Mouse (Mus musculus): ENCODE results near the gene Fgfr3. TPM values are rescaled to one million over a fixed set of nuclear protein-coding genes. Genes with fewer than 3 reads are reported as not detected.

Gene Fgfr3
- polyA plus RNA-seq, 1 experiment from 2014 or later = 68.0 TPM

GRCm38 (mm10) chr5:33684932-33685331 lies 36.5 kb upstream of the Fgfr3 start:
- Histone ChIP-seq H3K4me1 (ENCODE audit: control insufficient read depth, insufficient read depth, low read length) (peaks cover 21% of the 10 kb centered on the region), H3K4me3 (ENCODE audit: low read depth, low read length) (no peak overlapping the region), H3K9ac (ENCODE audit: low read length) (no peak overlapping the region), H3K9me3 (ENCODE audit: control insufficient read depth, low read length) (no peaks in the 10 kb centered on the region), H3K4me2 (no peak overlapping the region), H3K27ac (ENCODE audit: low read depth, low read length) (no peak overlapping the region), H3K36me3 (ENCODE audit: control insufficient read depth, insufficient read depth, low read length) (no peaks in the 10 kb centered on the region), H3K27me3 (ENCODE audit: control insufficient read depth, insufficient read depth, low read length) (peaks cover 14% of the 10 kb centered on the region)
- ATAC-seq (ENCODE audit: low FRiP score) (no peak), DNase-seq (ENCODE audit: low spot score, missing footprints) (no peak)
- WGBS = 93% methylated on average over 4 of the region's 4 CpGs

- no peak for DNase-seq (ENCODE audit: low spot score, missing footprints)
- ATAC-seq (ENCODE audit: low FRiP score) = no peak
- peaks cover 23% of the 10 kb centered on the region for H3K27me3 ChIP-seq (ENCODE audit: control insufficient read depth, insufficient read depth, low read length)
- H3K4me2 ChIP-seq = no peak overlapping the region
- no peak overlapping the region for H3K4me3 ChIP-seq (ENCODE audit: low read depth, low read length)
- no peaks in the 10 kb centered on the region for H3K36me3 ChIP-seq (ENCODE audit: control insufficient read depth, insufficient read depth, low read length)
- H3K4me1 ChIP-seq (ENCODE audit: control insufficient read depth, insufficient read depth, low read length) = peaks cover 34% of the 10 kb centered on the region
- H3K9ac ChIP-seq (ENCODE audit: low read length) = no peak overlapping the region
- H3K9me3 ChIP-seq (ENCODE audit: control insufficient read depth, low read length) = no peaks in the 10 kb centered on the region
- H3K27ac ChIP-seq (ENCODE audit: low read depth, low read length) = no peak overlapping the region
- WGBS = 87% methylated on average over 4 of the region's 4 CpGs
Observed at GRCm38 (mm10) chr5:33687142-33687541, 34.3 kb upstream of the Fgfr3 start.

- Histone ChIP-seq H3K4me3 (ENCODE audit: low read depth, low read length) (no peak overlapping the region), H3K9me3 (ENCODE audit: control insufficient read depth, low read length) (no peaks in the 10 kb centered on the region), H3K4me2 (no peak overlapping the region), H3K27ac (ENCODE audit: low read depth, low read length) (peak overlapping the region; percentile 55; the same call in 1 of the 2 replicates), H3K4me1 (ENCODE audit: control insufficient read depth, insufficient read depth, low read length) (peaks cover 46% of the 10 kb centered on the region), H3K9ac (ENCODE audit: low read length) (peak overlapping the region; percentile 24), H3K27me3 (ENCODE audit: control insufficient read depth, insufficient read depth, low read length) (peaks cover 33% of the 10 kb centered on the region), H3K36me3 (ENCODE audit: control insufficient read depth, insufficient read depth, low read length) (no peaks in the 10 kb centered on the region)
- peak; percentile 92 for DNase-seq (ENCODE audit: low spot score, missing footprints)
- ATAC-seq (ENCODE audit: low FRiP score) = no peak
- WGBS = 46% methylated on average over 14 of the region's 14 CpGs
Observed at GRCm38 (mm10) chr5:33688278-33689220, 32.9 kb upstream of the Fgfr3 start.

- 19% methylated on average over 20 of the region's 20 CpGs for WGBS
- DNase-seq (ENCODE audit: low spot score, missing footprints) (peak; percentile 93), ATAC-seq (ENCODE audit: low FRiP score) (peak; percentile 85)
- peak overlapping the region; percentile 23 for H3K4me2 ChIP-seq
- H3K27me3 ChIP-seq (ENCODE audit: control insufficient read depth, insufficient read depth, low read length) = peaks cover 39% of the 10 kb centered on the region
- no peaks in the 10 kb centered on the region for H3K36me3 ChIP-seq (ENCODE audit: control insufficient read depth, insufficient read depth, low read length)
- no peak overlapping the region for H3K4me3 ChIP-seq (ENCODE audit: low read depth, low read length)
- H3K9ac ChIP-seq (ENCODE audit: low read length) = peak overlapping the region; percentile 34; the same call in 1 of the 2 replicates
- H3K27ac ChIP-seq (ENCODE audit: low read depth, low read length) = peak overlapping the region; percentile 41; the same call in 1 of the 2 replicates
- H3K9me3 ChIP-seq (ENCODE audit: control insufficient read depth, low read length) = no peaks in the 10 kb centered on the region
- H3K4me1 ChIP-seq (ENCODE audit: control insufficient read depth, insufficient read depth, low read length) = peaks cover 46% of the 10 kb centered on the region
Observed at GRCm38 (mm10) chr5:33689221-33689844, 32.1 kb upstream of the Fgfr3 start.

GRCm38 (mm10) chr5:33689852-33690645 lies 31.4 kb upstream of the Fgfr3 start:
- peak overlapping the region; percentile 34; the same call in 1 of the 2 replicates for H3K9ac ChIP-seq (ENCODE audit: low read length)
- H3K36me3 ChIP-seq (ENCODE audit: control insufficient read depth, insufficient read depth, low read length) = no peaks in the 10 kb centered on the region
- WGBS = 80% methylated on average over 11 of the region's 11 CpGs
- peak overlapping the region; percentile 23; the same call in 1 of the 2 replicates for H3K4me2 ChIP-seq
- H3K27me3 ChIP-seq (ENCODE audit: control insufficient read depth, insufficient read depth, low read length) = peaks cover 39% of the 10 kb centered on the region
- peak overlapping the region; percentile 41; the same call in 1 of the 2 replicates for H3K27ac ChIP-seq (ENCODE audit: low read depth, low read length)
- ATAC-seq (ENCODE audit: low FRiP score) (no peak), DNase-seq (ENCODE audit: low spot score, missing footprints) (no peak)
- peaks cover 53% of the 10 kb centered on the region for H3K4me1 ChIP-seq (ENCODE audit: control insufficient read depth, insufficient read depth, low read length)
- H3K9me3 ChIP-seq (ENCODE audit: control insufficient read depth, low read length) = no peaks in the 10 kb centered on the region
- H3K4me3 ChIP-seq (ENCODE audit: low read depth, low read length) = no peak overlapping the region

- ATAC-seq (ENCODE audit: low FRiP score) = no peak
- H3K4me2 ChIP-seq = peak overlapping the region; percentile 22; the same call in 1 of the 2 replicates
- WGBS = 3% methylated on average over 24 of the region's 24 CpGs
- H3K4me3 ChIP-seq (ENCODE audit: low read depth, low read length) = peak overlapping the region; percentile 6; the same call in 1 of the 2 replicates
- no peaks in the 10 kb centered on the region for H3K36me3 ChIP-seq (ENCODE audit: control insufficient read depth, insufficient read depth, low read length)
- H3K9ac ChIP-seq (ENCODE audit: low read length) = peak overlapping the region; percentile 45
- peaks cover 47% of the 10 kb centered on the region for H3K27me3 ChIP-seq (ENCODE audit: control insufficient read depth, insufficient read depth, low read length)
- H3K27ac ChIP-seq (ENCODE audit: low read depth, low read length) = peak overlapping the region; percentile 69
- H3K4me1 ChIP-seq (ENCODE audit: control insufficient read depth, insufficient read depth, low read length) = peaks cover 76% of the 10 kb centered on the region
- no peaks in the 10 kb centered on the region for H3K9me3 ChIP-seq (ENCODE audit: control insufficient read depth, low read length)
- peak; percentile 94 for DNase-seq (ENCODE audit: low spot score, missing footprints)
Observed at GRCm38 (mm10) chr5:33692393-33692792, 29.1 kb upstream of the Fgfr3 start.

GRCm38 (mm10) chr5:33694461-33694847 lies 27.0 kb upstream of the Fgfr3 start:
- no peak overlapping the region for H3K4me3 ChIP-seq (ENCODE audit: low read depth, low read length)
- WGBS = 25% methylated on average over 9 of the region's 9 CpGs
- H3K4me2 ChIP-seq = peak overlapping the region; percentile 59; the same call in 1 of the 2 replicates

GRCm38 (mm10) chr5:33694848-33695717 lies 26.4 kb upstream of the Fgfr3 start:
- H3K27me3 ChIP-seq (ENCODE audit: control insufficient read depth, insufficient read depth, low read length) = peaks cover 60% of the 10 kb centered on the region
- DNase-seq (ENCODE audit: low spot score, missing footprints) = peak; percentile 96
- 1% methylated on average over 66 of the region's 71 CpGs for WGBS

More at GRCm38 (mm10) chr5:33694461-33694847, 27.0 kb upstream of the Fgfr3 start:
- H3K9me3 ChIP-seq (ENCODE audit: control insufficient read depth, low read length) = no peaks in the 10 kb centered on the region
- H3K36me3 ChIP-seq (ENCODE audit: control insufficient read depth, insufficient read depth, low read length) = no peaks in the 10 kb centered on the region
- peaks cover 58% of the 10 kb centered on the region for H3K27me3 ChIP-seq (ENCODE audit: control insufficient read depth, insufficient read depth, low read length)
- peak; percentile 94 for DNase-seq (ENCODE audit: low spot score, missing footprints)
- peaks cover 82% of the 10 kb centered on the region for H3K4me1 ChIP-seq (ENCODE audit: control insufficient read depth, insufficient read depth, low read length)
- H3K27ac ChIP-seq (ENCODE audit: low read depth, low read length) = peak overlapping the region; percentile 91
- ATAC-seq (ENCODE audit: low FRiP score) = no peak
- H3K9ac ChIP-seq (ENCODE audit: low read length) = peak overlapping the region; percentile 51; the same call in 1 of the 2 replicates

More at GRCm38 (mm10) chr5:33694848-33695717, 26.4 kb upstream of the Fgfr3 start:
- ATAC-seq (ENCODE audit: low FRiP score) = peak; percentile 90
- Histone ChIP-seq H3K4me3 (ENCODE audit: low read depth, low read length) (peak overlapping the region; percentile 26), H3K9me3 (ENCODE audit: control insufficient read depth, low read length) (no peaks in the 10 kb centered on the region), H3K4me2 (peak overlapping the region; percentile 59), H3K4me1 (ENCODE audit: control insufficient read depth, insufficient read depth, low read length) (peaks cover 81% of the 10 kb centered on the region), H3K36me3 (ENCODE audit: control insufficient read depth, insufficient read depth, low read length) (no peaks in the 10 kb centered on the region), H3K9ac (ENCODE audit: low read length) (peak overlapping the region; percentile 51), H3K27ac (ENCODE audit: low read depth, low read length) (peak overlapping the region; percentile 91)

Data from midbrain, embryonic 11.5 days (tissue).